29 mouse cellular contexts compared by ENCODE assay signal in the genomic region with DNA sequence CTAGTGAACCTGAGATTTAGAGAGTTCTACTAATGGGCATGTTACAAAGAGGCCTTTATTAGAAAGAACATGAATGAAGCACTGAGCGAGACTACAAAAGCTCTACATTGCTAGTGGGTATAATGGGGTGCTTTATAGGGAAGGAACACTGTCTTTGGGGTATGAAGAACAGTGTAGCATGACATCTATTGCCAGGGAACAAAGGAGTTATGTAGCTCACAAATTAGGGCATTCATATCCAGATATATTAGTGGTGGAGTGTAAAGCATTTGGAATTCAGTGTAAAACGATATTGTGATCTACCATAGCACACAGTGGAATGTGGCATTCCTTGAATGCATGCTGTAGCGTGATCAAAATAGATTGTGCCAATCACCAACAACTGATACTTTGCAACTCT.
DNase-seq lines count a peak whose midpoint lies in the region; ATAC-seq lines count a peak whose summit lies in the region.
"Had no signal": no experiment of that assay in that cellular context is flagged by ENCODE, and none has a peak within 500 bp of the region (broad histone marks: within the 10 kb centered on the region; RNA-seq: fewer than 3 reads in every experiment).

No protein-coding gene starts in this region.

- H3K4me2 ChIP-seq in forebrain, embryonic 11.5 days (ENCODE audit: low read depth, low read length, severe bottlenecking) = no peak overlapping the region
- no peak overlapping the region for H3K4me2 ChIP-seq in forebrain, embryonic 14.5 days (ENCODE audit: low read length)
- H3K4me2 ChIP-seq: heart, embryonic 12.5 days; hindbrain, embryonic 13.5 days; liver, embryonic 15.5 days; lung, embryonic 14.5 days; midbrain, embryonic 15.5 days had no signal

- H3K4me1 ChIP-seq in forebrain, embryonic 11.5 days (replicated peaks; ENCODE audit: control insufficient read depth, insufficient read depth, low read length) = peaks cover 8% of the 10 kb centered on the region; the same call in 1 of the 2 replicates
- peaks cover 39% of the 10 kb centered on the region for H3K4me1 ChIP-seq in forebrain, embryonic 10.5 days
- peaks cover 13% of the 10 kb centered on the region; the same call in 1 of the 2 replicates for H3K4me1 ChIP-seq in forebrain, embryonic 14.5 days (ENCODE audit: control insufficient read depth, insufficient read depth, low read length)

- no peaks in the 10 kb centered on the region for H3K9me3 ChIP-seq in forebrain, embryonic 11.5 days (ENCODE audit: control insufficient read depth, low read length)
- H3K9me3 ChIP-seq in forebrain, embryonic 10.5 days = peaks cover 4% of the 10 kb centered on the region; the same call in 1 of the 2 replicates
- H3K9me3 ChIP-seq in forebrain, embryonic 14.5 days (replicated peaks; ENCODE audit: control insufficient read depth, low read length) = no peaks in the 10 kb centered on the region
- H3K9me3 ChIP-seq: hindbrain, embryonic 13.5 days; liver, embryonic 15.5 days; midbrain, embryonic 10.5 days; midbrain, embryonic 15.5 days had no signal

- H3K9ac ChIP-seq in forebrain, embryonic 11.5 days (ENCODE audit: low read length) = no peak overlapping the region
- H3K9ac ChIP-seq in forebrain, embryonic 14.5 days (ENCODE audit: low read length) = no peak overlapping the region
- H3K9ac ChIP-seq: heart, embryonic 12.5 days; hindbrain, embryonic 13.5 days; liver, embryonic 15.5 days; lung, embryonic 14.5 days; midbrain, embryonic 15.5 days had no signal

- no peaks in the 10 kb centered on the region for H3K27me3 ChIP-seq in forebrain, embryonic 11.5 days (ENCODE audit: control insufficient read depth, insufficient read depth, low read length)
- no peaks in the 10 kb centered on the region for H3K27me3 ChIP-seq in forebrain, embryonic 10.5 days (ENCODE audit: poor library complexity, severe bottlenecking)
- no peaks in the 10 kb centered on the region for H3K27me3 ChIP-seq in forebrain, embryonic 14.5 days (replicated peaks; ENCODE audit: control insufficient read depth, insufficient read depth, low read length)
- H3K27me3 ChIP-seq: heart, embryonic 12.5 days; hindbrain, embryonic 13.5 days; liver, embryonic 15.5 days; midbrain, embryonic 15.5 days had no signal

- ATAC-seq in forebrain, embryonic 11.5 days (replicated peaks; ENCODE audit: low FRiP score) = peak; percentile 63
- ATAC-seq in forebrain, embryonic 14.5 days = peak; percentile 47
- ATAC-seq: intestine, embryonic 16.5 days; midbrain, embryonic 15.5 days; Patski had no signal

- 33% methylated on average over 3 of the region's 3 CpGs for WGBS in forebrain, embryonic 11.5 days
- 51% methylated on average over 3 of the region's 3 CpGs for WGBS in forebrain, embryonic 10.5 days
- 6% methylated on average over 3 of the region's 3 CpGs for WGBS in forebrain, embryonic 14.5 days

- H3K27ac ChIP-seq in forebrain, embryonic 11.5 days (ENCODE audit: low read depth, low read length) = no peak overlapping the region
- H3K27ac ChIP-seq in forebrain, embryonic 10.5 days = no peak overlapping the region
- no peak overlapping the region for H3K27ac ChIP-seq in forebrain, embryonic 14.5 days (ENCODE audit: low read depth, low read length)
- H3K27ac ChIP-seq: heart, adult 2 months; hindbrain, embryonic 13.5 days; kidney, postnatal 0 days; left cerebral cortex, adult 2 months; liver, embryonic 15.5 days; midbrain, embryonic 10.5 days; midbrain, embryonic 15.5 days had no signal

- H3K36me3 ChIP-seq in forebrain, embryonic 11.5 days (ENCODE audit: control insufficient read depth, insufficient read depth, low read length) = no peaks in the 10 kb centered on the region
- no peaks in the 10 kb centered on the region for H3K36me3 ChIP-seq in forebrain, embryonic 10.5 days (replicated peaks)
- no peaks in the 10 kb centered on the region for H3K36me3 ChIP-seq in forebrain, embryonic 14.5 days (ENCODE audit: control insufficient read depth, insufficient read depth, low read length)
- H3K36me3 ChIP-seq: G1E; heart, embryonic 12.5 days; hindbrain, embryonic 13.5 days; liver, embryonic 15.5 days; midbrain, embryonic 10.5 days; midbrain, embryonic 15.5 days had no signal

- H3K4me3 ChIP-seq in forebrain, embryonic 11.5 days (ENCODE audit: low read depth, low read length) = no peak overlapping the region
- H3K4me3 ChIP-seq in forebrain, embryonic 10.5 days = no peak overlapping the region
- H3K4me3 ChIP-seq in forebrain, embryonic 14.5 days (ENCODE audit: low read depth, low read length) = no peak overlapping the region
- H3K4me3 ChIP-seq: heart, adult 2 months; heart, embryonic 12.5 days; hindbrain, embryonic 13.5 days; left cerebral cortex, adult 2 months; liver, embryonic 15.5 days; midbrain, embryonic 10.5 days; midbrain, embryonic 15.5 days had no signal

- no peak for DNase-seq in forebrain, embryonic 11.5 days (ENCODE audit: low spot score)
- DNase-seq in forebrain, embryonic 10.5 days (ENCODE audit: extremely low spot score, low spot score) = no peak
- DNase-seq in Muller cell, postnatal 12 days (ENCODE audit: inconsistent ontology term) = peak; percentile 53
- DNase-seq in forebrain, embryonic 14.5 days (ENCODE audit: low spot score) = peak; percentile 23
- DNase-seq in retina, embryonic 14.5 days (ENCODE audit: low spot score) = peak; percentile 37
- no peak for DNase-seq in heart, adult 18-20 months
- DNase-seq in embryo, embryonic 11 days = no peak
- DNase-seq: adrenal gland, postnatal 14 days; cerebellum, adult 18-20 months; cerebellum, postnatal 10 days; gastrocnemius, postnatal 25 days; heart, adult 2 months; heart, postnatal 4 days; kidney, adult 8-10 months; layer of hippocampus, adult 9-11 months; left cerebral cortex, postnatal 4 days; lung, embryonic 14.5 days; lung, postnatal 14 days; thymus, postnatal 4 days had no signal

Comparison
In these comparisons a context has a peak if more than half of its experiments do, and no peak if none do; other contexts are left out.
1. DNase-seq: peak in Muller cell, postnatal 12 days (single experiment), forebrain, embryonic 14.5 days (single experiment) and retina, embryonic 14.5 days (single experiment); none in forebrain, embryonic 11.5 days (single experiment), forebrain, embryonic 10.5 days (single experiment), heart, adult 18-20 months (0 of 2) and embryo, embryonic 11 days (single experiment).